Mouse (Mus musculus) forebrain, embryonic 16.5 days (tissue): ENCODE results near the gene Angpt4. TPM values are rescaled to one million over a fixed set of nuclear protein-coding genes. Genes with fewer than 3 reads are reported as not detected.

Experiments
- ATAC-seq: fragments of 200-750 bp; cut with Nextera tagmentation; 2 replicates; pipeline ENCODE4 v1.8.0; 2017; ENCODE audit warnings: mild to moderate bottlenecking, moderate library complexity
- H3K27ac ChIP-seq: fragments of 300-500 bp; sonication (generic); 2 replicates; pipeline ENCODE4 v1.5.1; 2014; ENCODE audit warnings: low read length, control low read depth
- H3K27me3 ChIP-seq: fragments of 300-500 bp; sonication (generic); replicated peaks from 2 replicates; pipeline ENCODE4 v1.6.1; 2014; ENCODE audit warnings: low read length; ENCODE audit not compliant: control insufficient read depth, insufficient read depth
- H3K36me3 ChIP-seq: fragments of 300-500 bp; sonication (generic); 2 replicates; pipeline ENCODE4 v1.6.1; 2014; ENCODE audit not compliant: control insufficient read depth, insufficient read depth
- H3K4me1 ChIP-seq: fragments of 300-500 bp; sonication (generic); replicated peaks from 2 replicates; pipeline ENCODE4 v1.6.1; 2014; ENCODE audit warnings: low read length; ENCODE audit not compliant: control insufficient read depth, insufficient read depth
- H3K4me2 ChIP-seq: fragments of 300-500 bp; sonication (generic); 2 replicates; pipeline ENCODE4 v1.6.1; 2014; ENCODE audit warnings: mild to moderate bottlenecking, low read length, control low read depth
- H3K4me3 ChIP-seq: fragments of 300-500 bp; sonication (generic); replicated peaks from 2 replicates; pipeline ENCODE4 v1.5.1; 2014; ENCODE audit warnings: mild to moderate bottlenecking, low read length, control low read depth
- H3K9ac ChIP-seq: fragments of 300-500 bp; sonication (generic); replicated peaks from 2 replicates; pipeline ENCODE4 v1.6.1; 2014; ENCODE audit warnings: low read depth, low read length, control low read depth
- H3K9me3 ChIP-seq: fragments of 300-500 bp; sonication (generic); 2 replicates; pipeline ENCODE4 v1.6.1; 2016; ENCODE audit warnings: low read length; ENCODE audit not compliant: control insufficient read depth
- WGBS: fragments of 180-500 bp; shearing (Covaris S2); extraction: QIAGEN DNeasy Blood & Tissue Kit; methylation state at CpG from one replicate; pipeline ENCODE4 v1.1.7; 2014; 5-methylcytosine and 5-hydroxymethylcytosine counted together
- polyA plus RNA-seq: library from polyadenylated mRNA; unstranded; fragments of >200 nt; fragmentation: Nextera tagmentation; extraction: Ambion mirVana; gene quantifications from 2 replicates; pipeline ENCODE4 v1.2.1, GENCODE M21; 2015

The Angpt4 gene
- polyA plus RNA-seq, 1 experiment from 2014 or later, result 0.14 TPM

DNA sequence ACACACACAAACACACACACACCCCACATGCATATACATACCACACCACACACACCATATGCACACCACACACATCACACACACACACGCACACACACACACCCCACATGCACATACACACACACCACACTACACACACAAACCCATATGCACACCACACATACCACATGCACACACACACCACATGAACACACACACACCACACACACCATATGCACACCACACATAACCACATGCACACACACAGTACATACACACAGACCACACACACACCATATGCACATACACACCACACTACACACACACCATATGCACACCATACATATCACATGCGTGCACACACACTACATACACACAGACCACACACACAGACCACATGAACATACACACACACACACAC lies 36.6 kb downstream of the Angpt4 start:
- Histone ChIP-seq H3K9ac (no peak overlapping the region), H3K4me1 (no peaks in the 10 kb centered on the region), H3K27me3 (no peaks in the 10 kb centered on the region), H3K36me3 (no peaks in the 10 kb centered on the region), H3K4me2 (no peak overlapping the region), H3K27ac (no peak overlapping the region), H3K9me3 (no peaks in the 10 kb centered on the region), H3K4me3 (no peak overlapping the region)
- peak; percentile 40 for ATAC-seq
- 95% methylated on average over 2 of the region's 2 CpGs for WGBS

DNA sequence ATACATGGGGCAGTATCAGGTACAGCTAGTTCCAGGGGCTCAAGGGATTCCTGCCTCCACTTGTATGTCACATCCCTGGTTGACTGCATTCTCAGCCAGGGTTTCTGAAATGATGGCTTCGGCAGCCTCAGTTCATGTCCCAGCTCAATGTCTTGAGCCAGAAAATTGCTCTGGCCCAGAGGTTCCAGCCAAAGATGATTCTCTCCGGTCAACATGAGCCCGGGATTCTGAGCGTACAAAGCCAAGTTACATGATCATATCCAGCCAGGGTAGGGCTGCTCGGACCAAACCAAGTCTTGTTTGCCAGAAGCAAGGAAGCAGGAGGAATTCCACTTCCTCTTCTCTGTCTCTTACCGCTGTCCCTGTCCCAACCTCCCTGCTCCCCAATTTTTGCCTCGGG lies 37.3 kb downstream of the Angpt4 start:
- Histone ChIP-seq H3K4me2 (no peak overlapping the region), H3K27ac (no peak overlapping the region), H3K9me3 (no peaks in the 10 kb centered on the region), H3K4me3 (no peak overlapping the region), H3K27me3 (no peaks in the 10 kb centered on the region), H3K4me1 (no peaks in the 10 kb centered on the region), H3K36me3 (no peaks in the 10 kb centered on the region), H3K9ac (no peak overlapping the region)
- no peak for ATAC-seq
- WGBS, result 88% methylated on average over 7 of the region's 7 CpGs

DNA sequence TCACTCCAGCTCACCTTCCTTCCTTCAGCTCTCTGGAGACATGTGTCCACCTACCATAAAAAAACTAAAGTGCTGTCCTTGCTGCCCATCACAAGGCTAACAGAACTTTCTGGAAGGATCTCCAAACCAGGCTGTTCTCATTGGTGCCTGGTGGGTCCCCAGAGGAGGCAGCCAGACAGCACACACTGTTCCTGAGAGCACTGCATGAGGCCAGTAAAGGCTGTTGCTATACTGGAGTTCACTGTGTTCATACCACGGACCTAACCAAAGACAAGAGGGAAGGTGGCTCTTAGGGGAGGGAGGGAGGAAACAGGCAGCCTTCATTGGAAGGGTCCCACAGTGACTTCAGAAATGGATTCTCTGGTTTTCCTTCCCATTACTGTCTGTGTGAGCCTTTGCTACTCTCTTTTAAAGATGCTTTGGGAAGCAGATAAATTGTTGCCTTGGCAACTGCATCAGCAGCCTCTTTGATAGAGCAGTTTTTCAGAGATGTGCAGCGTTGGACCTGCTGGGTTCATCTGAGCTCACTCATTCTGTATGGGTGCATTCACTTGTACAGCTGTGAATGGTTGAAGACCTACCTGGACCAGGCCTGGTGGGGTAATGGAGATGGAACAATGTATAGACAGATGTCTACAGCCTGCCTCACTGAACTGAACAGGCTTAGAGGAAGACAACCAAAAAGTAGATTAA lies 38.2 kb downstream of the Angpt4 start:
- Histone ChIP-seq H3K4me1 (no peaks in the 10 kb centered on the region), H3K27me3 (no peaks in the 10 kb centered on the region), H3K4me3 (no peak overlapping the region), H3K9me3 (no peaks in the 10 kb centered on the region), H3K27ac (peak overlapping the region; percentile 18; the same call in 1 of the 2 replicates), H3K4me2 (no peak overlapping the region), H3K36me3 (no peaks in the 10 kb centered on the region), H3K9ac (no peak overlapping the region)
- 57% methylated on average over 2 of the region's 2 CpGs for whole genome bisulfite sequencing
- ATAC-seq, result peak; percentile 78

DNA sequence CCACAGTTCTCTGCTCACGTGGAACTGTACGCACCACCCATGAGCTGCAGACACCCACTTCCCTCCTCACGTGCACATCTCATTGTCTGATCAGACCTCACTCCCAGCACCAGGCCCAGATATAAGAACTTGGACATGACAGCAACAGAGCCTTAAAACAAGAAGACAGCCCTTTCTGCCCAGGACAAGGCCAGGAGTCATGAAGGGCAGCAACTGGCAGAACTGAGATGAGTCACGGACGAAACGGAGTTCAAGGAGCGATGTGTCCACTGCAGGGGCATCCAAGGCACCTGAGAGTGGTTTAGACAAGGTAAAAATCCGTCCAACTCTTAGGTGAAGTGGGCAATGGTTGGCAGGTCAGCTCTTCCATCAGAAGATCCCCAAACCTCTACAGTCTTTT lies 42.7 kb downstream of the Angpt4 start:
- Histone ChIP-seq H3K4me3 (no peak overlapping the region), H3K9me3 (no peaks in the 10 kb centered on the region), H3K9ac (no peak overlapping the region), H3K4me1 (peaks cover 10% of the 10 kb centered on the region), H3K27ac (no peak overlapping the region), H3K4me2 (no peak overlapping the region), H3K36me3 (no peaks in the 10 kb centered on the region), H3K27me3 (no peaks in the 10 kb centered on the region)
- no peak for ATAC-seq
- WGBS, result 86% methylated on average over 8 of the region's 8 CpGs

DNA sequence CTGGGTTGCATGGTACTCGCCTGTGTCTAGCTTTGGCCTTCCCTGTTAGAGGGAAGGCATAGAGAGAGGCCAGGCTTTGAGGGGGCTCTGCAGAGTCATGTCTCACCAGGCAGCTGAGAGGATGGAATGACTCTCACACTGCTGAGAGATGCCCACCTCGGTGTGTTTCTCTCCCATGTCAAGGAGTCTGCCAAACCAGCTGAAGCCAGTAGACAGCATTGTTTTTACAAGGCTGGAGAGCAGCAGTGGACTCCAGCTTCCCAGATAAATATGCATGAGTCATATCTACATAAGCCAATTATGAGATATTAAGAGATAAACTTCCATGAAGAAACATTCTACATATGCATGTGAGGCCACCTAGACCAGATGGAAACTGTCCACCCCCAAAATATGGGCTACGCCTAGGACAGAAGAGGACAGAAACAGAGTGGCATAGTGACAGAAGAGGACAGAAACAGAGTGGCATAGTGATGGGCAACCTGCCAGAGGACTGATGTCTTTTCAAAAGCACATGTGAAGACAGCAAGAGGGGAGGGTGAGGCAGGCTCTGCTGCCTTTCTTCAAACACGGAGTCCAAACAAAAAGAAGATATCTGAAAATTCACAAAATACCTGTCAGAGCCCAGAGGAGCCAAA lies 45.6 kb downstream of the Angpt4 start:
- WGBS, result 49% methylated on average over 4 of the region's 4 CpGs
- no peak overlapping the region for H3K27ac ChIP-seq
- no peak for ATAC-seq

DNA sequence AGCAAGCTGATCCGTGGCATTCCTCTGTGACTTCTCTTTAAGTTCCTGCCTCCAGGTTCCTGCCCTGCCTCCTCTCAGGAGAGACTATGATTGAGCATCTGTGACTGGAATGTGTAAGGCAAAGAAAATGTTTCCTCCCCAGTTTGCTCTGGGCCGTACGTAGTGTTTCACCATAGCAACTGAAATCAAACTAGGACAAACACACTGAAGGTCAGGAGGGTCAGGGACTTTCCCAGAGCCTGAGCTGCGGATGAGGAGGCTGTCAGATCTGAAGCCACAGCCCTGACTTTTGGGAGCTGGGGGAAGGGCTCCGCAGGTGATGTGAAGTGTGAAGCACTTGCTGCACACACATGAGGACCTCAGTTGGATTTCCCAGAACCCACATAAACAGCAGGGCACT lies 48.3 kb downstream of the Angpt4 start:
- peaks cover 24% of the 10 kb centered on the region for H3K4me1 ChIP-seq
- ATAC-seq, result no peak
- H3K27me3 ChIP-seq, result no peaks in the 10 kb centered on the region
- H3K9ac ChIP-seq, result no peak overlapping the region
- H3K27ac ChIP-seq, result no peak overlapping the region
- H3K9me3 ChIP-seq, result no peaks in the 10 kb centered on the region
- WGBS, result 61% methylated on average over 5 of the region's 5 CpGs
- H3K36me3 ChIP-seq, result no peaks in the 10 kb centered on the region
- no peak overlapping the region for H3K4me3 ChIP-seq
- no peak overlapping the region for H3K4me2 ChIP-seq

More for the DNA sequence above, 45.6 kb downstream of the Angpt4 start:
- Histone ChIP-seq H3K27me3 (no peaks in the 10 kb centered on the region), H3K4me1 (peaks cover 10% of the 10 kb centered on the region), H3K36me3 (no peaks in the 10 kb centered on the region), H3K9ac (no peak overlapping the region), H3K4me3 (no peak overlapping the region), H3K4me2 (no peak overlapping the region), H3K9me3 (no peaks in the 10 kb centered on the region)

DNA sequence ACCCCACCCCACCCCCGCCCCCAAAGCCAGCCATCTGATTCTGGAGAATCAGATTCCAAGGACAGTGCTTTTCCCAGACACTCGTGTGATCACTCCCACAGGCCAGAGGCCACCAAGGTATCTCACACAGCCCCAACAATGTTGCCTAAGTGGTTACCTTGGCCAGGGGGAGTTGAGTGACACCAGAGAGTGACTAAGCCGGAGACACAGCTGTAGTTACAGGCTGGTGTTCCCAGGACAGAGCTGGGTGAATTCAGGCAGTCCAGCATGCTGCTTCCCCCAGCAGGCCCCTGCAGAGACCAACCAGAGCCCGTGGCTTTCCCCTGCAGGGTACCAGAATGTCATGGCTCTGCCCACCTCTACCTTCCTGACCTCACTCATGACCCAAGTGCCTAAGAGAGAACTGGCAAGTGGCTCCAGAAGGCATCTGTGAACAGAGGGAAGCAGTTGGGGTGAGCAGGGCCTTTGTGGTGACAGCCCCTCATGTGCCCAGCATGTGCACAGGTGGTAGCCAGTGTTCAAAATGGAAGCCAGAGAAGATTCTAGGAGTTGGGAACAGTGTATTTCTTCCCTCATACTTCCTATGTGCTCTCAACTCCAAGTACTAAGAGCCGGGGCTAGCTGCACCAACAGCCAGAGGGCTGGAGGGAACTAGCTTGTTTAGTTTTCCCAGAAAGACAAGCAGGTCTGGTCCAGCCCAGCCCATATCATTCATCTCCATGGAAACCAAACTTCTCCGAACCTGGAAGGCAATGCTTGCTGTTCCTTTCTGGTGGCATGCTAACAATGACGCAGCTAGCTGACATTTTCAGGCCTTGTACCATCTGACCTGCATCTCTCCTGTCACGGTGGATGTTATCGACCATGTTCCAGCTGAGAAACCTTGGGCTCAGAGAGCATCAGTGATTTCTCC lies 50.5 kb downstream of the Angpt4 start:
- Histone ChIP-seq H3K9ac (no peak overlapping the region), H3K36me3 (no peaks in the 10 kb centered on the region), H3K27me3 (no peaks in the 10 kb centered on the region), H3K4me3 (no peak overlapping the region), H3K27ac (0 out of 2 replicates have a peak overlapping the region, but pooled peaks have one; percentile 21), H3K4me2 (no peak overlapping the region), H3K9me3 (no peaks in the 10 kb centered on the region), H3K4me1 (peaks cover 29% of the 10 kb centered on the region)
- WGBS, result 39% methylated on average over 9 of the region's 9 CpGs
- ATAC-seq, result no peak

DNA sequence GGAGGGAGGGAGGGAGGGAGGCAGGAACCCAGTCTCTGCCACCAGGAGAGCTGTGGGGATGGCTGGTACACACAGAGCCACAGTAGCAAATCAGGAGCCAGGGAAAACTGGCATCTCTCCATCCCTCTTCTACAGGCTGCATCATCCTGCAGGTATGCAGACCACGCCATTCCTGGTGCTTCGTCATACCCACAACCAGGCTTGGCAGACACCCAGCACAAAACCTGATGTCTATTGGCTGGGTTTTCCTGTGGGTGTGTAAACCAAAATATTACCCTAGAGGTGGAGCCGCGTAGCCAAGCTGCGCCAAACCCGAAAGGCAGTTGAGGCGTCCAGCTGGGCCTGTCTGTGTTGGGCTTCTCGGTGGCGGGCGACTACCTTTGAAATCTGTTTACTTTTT lies 51.5 kb downstream of the Angpt4 start:
- no peak overlapping the region for H3K4me2 ChIP-seq
- peak; percentile 62 for ATAC-seq
- H3K36me3 ChIP-seq, result no peaks in the 10 kb centered on the region
- peaks cover 31% of the 10 kb centered on the region for H3K4me1 ChIP-seq
- H3K27me3 ChIP-seq, result no peaks in the 10 kb centered on the region
- no peak overlapping the region for H3K9ac ChIP-seq
- WGBS, result 37% methylated on average over 10 of the region's 10 CpGs
- H3K27ac ChIP-seq, result no peak overlapping the region
- H3K9me3 ChIP-seq, result no peaks in the 10 kb centered on the region
- no peak overlapping the region for H3K4me3 ChIP-seq

DNA sequence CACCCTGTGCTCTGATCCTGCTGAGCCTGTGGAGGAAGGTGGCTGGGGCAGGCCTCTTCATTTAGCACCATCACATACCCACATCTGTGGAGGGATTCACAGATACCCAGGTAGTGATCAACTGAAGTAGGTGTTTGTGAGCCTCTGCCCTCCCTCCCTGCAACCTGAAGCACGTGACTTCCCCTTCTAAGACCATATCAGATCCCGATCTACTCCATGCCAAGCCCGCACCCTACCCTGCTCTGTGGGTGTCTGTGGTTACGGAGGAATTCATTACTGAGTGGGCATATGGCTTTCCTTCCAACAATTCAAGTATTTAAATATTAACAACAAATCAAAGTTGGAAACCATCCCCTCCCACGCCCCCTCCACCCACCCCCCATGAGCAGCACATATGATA lies 52.3 kb downstream of the Angpt4 start:
- ATAC-seq, result no peak
- no peak overlapping the region for H3K27ac ChIP-seq

More for the DNA sequence above, 52.3 kb downstream of the Angpt4 start:
- no peaks in the 10 kb centered on the region for H3K36me3 ChIP-seq
- H3K4me2 ChIP-seq, result no peak overlapping the region
- H3K9me3 ChIP-seq, result no peaks in the 10 kb centered on the region
- WGBS, result 80% methylated on average over 5 of the region's 5 CpGs
- no peak overlapping the region for H3K9ac ChIP-seq
- H3K27me3 ChIP-seq, result no peaks in the 10 kb centered on the region
- peaks cover 40% of the 10 kb centered on the region for H3K4me1 ChIP-seq
- H3K4me3 ChIP-seq, result no peak overlapping the region
